Mouse (Mus musculus): Measurements from ENCODE around the gene Epha2. TPM values are rescaled to one million over a fixed set of nuclear protein-coding genes. Genes with fewer than 3 reads are reported as not detected.
A peak's percentile ranks its signal among the peaks of the same experiment; 100 is the strongest.

Epha2 gene
- polyA plus RNA-seq, 1 experiment from 2014 or later, result 6.7 TPM

DNA sequence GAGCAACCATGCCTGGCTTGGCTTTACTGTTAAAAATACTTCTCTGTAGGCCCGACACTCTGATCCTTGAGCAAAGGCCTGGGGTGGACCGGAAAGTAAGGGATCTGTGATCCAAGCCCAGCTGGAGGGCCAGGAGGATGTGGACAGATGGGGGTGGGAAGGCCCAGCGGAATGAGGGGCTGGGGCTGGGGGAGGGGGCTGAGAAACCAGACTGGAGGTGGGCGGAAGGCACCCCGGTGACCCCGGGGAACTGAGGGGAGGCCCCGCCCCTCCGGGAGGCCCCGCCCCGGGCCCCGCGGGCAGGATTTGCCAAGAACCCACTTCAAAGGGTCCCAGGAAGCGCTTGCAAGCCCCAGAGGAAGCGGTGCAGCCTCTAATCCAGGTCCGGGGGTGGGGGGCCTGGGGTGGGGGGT, 5.3 kb upstream of the Epha2 start:
- H3K36me3 ChIP-seq, result no peaks in the 10 kb centered on the region
- no peak overlapping the region for H3K9ac ChIP-seq
- H3K27me3 ChIP-seq (replicated peaks), result peaks cover 6% of the 10 kb centered on the region; the same call in 1 of the 2 replicates
- WGBS, result 13% methylated on average over 12 of the region's 15 CpGs
- no peaks in the 10 kb centered on the region for H3K9me3 ChIP-seq
- H3K4me2 ChIP-seq (replicated peaks), result peak overlapping the region; percentile 24
- peaks cover 29% of the 10 kb centered on the region for H3K4me1 ChIP-seq (replicated peaks)
- H3K27ac ChIP-seq, result no peak overlapping the region
- no peak for ATAC-seq
- H3K4me3 ChIP-seq (replicated peaks), result no peak overlapping the region

DNA sequence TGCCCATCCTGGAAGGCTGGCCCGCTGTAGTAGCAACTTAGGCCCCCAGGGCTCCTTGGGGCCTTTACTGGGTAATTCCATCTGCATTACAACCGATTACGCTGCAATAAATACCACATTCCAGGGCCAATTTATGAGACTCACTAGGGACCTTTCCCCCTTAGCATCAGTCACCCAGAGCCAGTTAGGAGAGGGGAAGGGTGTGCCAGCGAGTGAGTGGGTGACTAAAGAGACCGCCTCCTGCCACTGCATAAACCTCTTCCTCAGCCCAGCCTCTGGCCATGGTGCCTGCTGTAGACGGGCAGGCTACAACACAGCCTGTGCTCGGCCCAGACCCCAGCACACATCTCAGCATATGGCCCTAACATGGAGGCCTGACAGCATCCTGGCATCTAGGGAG, 3.1 kb upstream of the Epha2 start:
- WGBS, result 40% methylated on average over 7 of the region's 7 CpGs
- H3K4me3 ChIP-seq (replicated peaks), result no peak overlapping the region

DNA sequence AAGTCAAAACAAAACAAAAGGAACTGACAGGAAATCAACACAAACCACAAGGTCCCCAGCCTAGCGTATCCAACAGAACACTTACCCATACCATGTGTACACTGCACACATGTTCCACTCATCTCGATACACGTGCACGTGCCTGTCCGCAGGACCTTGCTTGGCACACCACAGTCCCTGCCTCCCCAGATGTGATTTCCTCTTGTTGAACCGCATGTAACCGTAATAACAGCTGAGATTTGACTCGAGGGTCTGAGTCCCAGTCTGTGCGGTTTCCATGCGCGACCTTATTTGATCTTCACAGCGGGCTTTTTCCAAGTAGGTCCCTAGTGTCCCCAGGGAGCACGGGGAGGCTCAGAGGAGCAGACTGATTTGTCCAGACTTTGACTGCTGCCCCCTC, 1.7 kb upstream of the Epha2 start:
- Histone ChIP-seq H3K9me3 (no peaks in the 10 kb centered on the region), H3K9ac (no peak overlapping the region), H3K4me3 (replicated peaks) (no peak overlapping the region), H3K4me1 (replicated peaks) (peaks cover 44% of the 10 kb centered on the region), H3K27ac (no peak overlapping the region), H3K27me3 (replicated peaks) (no peaks in the 10 kb centered on the region), H3K36me3 (no peaks in the 10 kb centered on the region), H3K4me2 (replicated peaks) (no peak overlapping the region)
- no peak for ATAC-seq
- 72% methylated on average over 13 of the region's 13 CpGs for WGBS

More for the DNA sequence above, 3.1 kb upstream of the Epha2 start:
- ATAC-seq, result peak; percentile 48
- H3K9me3 ChIP-seq, result no peaks in the 10 kb centered on the region
- H3K9ac ChIP-seq, result no peak overlapping the region
- no peaks in the 10 kb centered on the region for H3K27me3 ChIP-seq (replicated peaks)
- H3K36me3 ChIP-seq, result no peaks in the 10 kb centered on the region
- H3K4me1 ChIP-seq (replicated peaks), result peaks cover 34% of the 10 kb centered on the region
- H3K27ac ChIP-seq, result no peak overlapping the region
- H3K4me2 ChIP-seq (replicated peaks), result peak overlapping the region; percentile 14; the same call in 1 of the 2 replicates

DNA sequence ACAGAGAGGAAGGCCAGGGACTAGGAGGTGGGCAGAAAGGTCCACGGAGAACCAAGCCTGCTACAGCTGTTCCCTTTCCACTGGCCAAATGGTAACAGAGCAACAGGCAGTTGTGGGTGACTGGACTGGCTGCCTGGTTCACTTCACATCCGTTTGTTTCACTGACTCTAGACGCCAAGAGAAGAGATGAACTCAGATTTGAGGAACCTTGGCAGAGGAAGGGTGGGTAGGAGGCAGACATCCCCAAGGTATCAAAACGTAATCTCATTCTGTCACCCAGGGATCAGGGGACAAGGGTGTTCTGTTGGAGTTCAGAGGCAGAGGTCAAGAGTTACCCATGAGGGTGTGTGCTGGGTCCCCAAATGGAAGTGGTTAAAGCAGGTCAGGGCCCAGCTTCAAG, 844 bp upstream of the Epha2 start:
- ATAC-seq, result no peak
- no peak overlapping the region for H3K4me2 ChIP-seq (replicated peaks)
- no peaks in the 10 kb centered on the region for H3K36me3 ChIP-seq
- H3K4me3 ChIP-seq (replicated peaks), result no peak overlapping the region
- no peak overlapping the region for H3K9ac ChIP-seq
- H3K4me1 ChIP-seq (replicated peaks), result peaks cover 45% of the 10 kb centered on the region
- no peaks in the 10 kb centered on the region for H3K27me3 ChIP-seq (replicated peaks)
- no peak overlapping the region for H3K27ac ChIP-seq
- H3K9me3 ChIP-seq, result no peaks in the 10 kb centered on the region
- WGBS, result 60% methylated on average over 4 of the region's 4 CpGs

DNA sequence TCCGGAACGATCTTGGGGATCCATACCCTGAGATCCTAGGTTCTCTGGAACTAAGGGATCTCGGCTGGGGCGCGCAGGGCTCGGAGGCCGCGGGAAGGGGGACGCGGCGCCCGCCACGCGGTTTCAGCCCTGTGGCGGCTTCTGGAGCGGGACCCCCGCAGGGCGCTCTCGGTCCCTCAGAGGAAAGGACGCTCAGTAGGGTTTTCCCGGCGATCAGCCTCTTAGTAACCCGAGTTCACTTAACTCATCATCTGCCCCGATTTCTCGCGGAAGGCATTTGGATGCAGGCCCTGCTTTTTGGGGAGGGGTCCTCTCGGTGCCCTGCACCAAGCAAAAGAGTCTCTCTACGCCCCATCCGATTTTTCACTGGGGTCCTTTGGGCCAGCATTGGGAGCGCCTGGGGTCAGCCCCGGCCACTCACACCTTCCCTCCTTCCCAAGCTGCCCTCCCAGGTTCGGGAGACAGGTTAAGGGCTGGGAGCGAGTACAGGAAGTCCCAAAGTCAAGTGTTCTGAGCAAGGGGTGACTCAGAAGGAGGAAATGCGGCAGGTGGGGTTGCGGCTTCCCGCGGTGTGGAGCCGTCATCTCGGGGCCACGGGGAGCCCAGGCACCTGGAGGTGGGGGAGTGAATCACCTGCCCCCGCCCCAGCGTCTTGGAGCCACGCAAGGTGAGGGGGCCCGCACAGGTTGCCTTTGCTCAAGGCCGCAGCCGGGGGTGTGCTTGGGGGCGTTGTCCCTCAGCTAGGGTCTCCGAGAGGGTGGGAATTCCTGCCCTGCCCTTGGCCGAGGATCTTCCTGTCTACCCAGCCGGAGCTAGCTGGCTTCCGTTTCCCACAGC, 769 bp downstream of the Epha2 start:
- H3K4me3 ChIP-seq (replicated peaks), result peak overlapping the region; percentile 78
- peaks cover 51% of the 10 kb centered on the region for H3K4me1 ChIP-seq (replicated peaks)
- peak; percentile 31 for ATAC-seq
- H3K9me3 ChIP-seq, result no peaks in the 10 kb centered on the region
- peak overlapping the region; percentile 78 for H3K27ac ChIP-seq
- H3K27me3 ChIP-seq (replicated peaks), result no peaks in the 10 kb centered on the region
- H3K9ac ChIP-seq, result peak overlapping the region; percentile 81
- H3K4me2 ChIP-seq (replicated peaks), result peak overlapping the region; percentile 83
- WGBS, result under 1% methylated on average over 51 of the region's 51 CpGs
- H3K36me3 ChIP-seq, result no peaks in the 10 kb centered on the region

DNA sequence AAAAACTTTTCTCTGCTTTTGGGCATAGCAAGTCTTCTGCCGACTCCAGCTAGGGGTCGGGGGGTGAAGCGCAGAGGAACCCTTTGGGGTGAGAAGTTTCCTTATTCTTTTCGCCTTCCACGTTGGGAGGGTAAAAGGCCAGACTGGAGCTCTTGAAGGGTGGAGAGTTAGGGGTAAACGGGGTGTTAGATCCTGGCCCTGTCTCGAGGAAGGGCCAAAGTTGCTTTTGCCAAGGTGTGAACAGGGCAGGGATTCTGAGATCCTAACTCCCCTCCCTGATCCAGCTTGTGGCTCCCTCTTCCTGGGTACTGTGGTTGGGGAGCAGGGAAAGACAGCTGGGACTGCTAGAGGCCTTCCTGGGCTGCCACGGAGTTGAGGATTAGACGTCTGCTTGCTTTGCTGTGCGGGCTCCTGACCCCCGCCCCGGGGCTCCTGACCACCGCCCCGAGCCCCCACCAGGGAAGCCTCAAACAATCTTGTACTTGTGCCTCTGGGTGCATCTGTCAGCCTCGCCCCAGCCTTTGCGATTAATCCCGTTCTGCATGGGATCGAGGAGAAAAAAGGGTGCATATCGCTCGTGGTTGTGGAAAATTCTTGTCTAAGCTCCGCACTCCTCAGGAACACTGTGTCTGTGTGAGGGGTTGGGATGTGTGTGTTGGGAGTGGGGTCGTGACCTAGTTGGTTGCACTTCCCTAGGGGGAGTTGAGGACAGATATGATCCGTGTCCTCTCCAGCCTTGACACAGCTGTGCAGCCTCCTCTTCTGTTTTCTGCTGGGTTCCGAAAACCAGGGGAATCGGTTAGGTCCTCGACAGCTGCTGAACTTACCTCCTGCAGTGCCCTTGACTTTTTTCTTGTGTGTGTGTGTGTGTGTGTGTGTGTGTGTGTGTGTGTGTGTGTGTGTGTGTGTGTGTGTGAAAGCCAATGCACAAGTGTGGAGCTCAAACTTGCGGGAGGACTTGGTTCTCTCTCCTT, 1.7 kb downstream of the Epha2 start:
- Histone ChIP-seq H3K9me3 (no peaks in the 10 kb centered on the region), H3K4me2 (replicated peaks) (peak overlapping the region; percentile 83), H3K4me1 (replicated peaks) (peaks cover 47% of the 10 kb centered on the region), H3K4me3 (replicated peaks) (peak overlapping the region; percentile 78), H3K9ac (peak overlapping the region; percentile 81), H3K27ac (peak overlapping the region; percentile 78; the same call in 1 of the 2 replicates), H3K36me3 (no peaks in the 10 kb centered on the region), H3K27me3 (replicated peaks) (no peaks in the 10 kb centered on the region)
- WGBS, result 17% methylated on average over 27 of the region's 27 CpGs
- ATAC-seq, result no peak

DNA sequence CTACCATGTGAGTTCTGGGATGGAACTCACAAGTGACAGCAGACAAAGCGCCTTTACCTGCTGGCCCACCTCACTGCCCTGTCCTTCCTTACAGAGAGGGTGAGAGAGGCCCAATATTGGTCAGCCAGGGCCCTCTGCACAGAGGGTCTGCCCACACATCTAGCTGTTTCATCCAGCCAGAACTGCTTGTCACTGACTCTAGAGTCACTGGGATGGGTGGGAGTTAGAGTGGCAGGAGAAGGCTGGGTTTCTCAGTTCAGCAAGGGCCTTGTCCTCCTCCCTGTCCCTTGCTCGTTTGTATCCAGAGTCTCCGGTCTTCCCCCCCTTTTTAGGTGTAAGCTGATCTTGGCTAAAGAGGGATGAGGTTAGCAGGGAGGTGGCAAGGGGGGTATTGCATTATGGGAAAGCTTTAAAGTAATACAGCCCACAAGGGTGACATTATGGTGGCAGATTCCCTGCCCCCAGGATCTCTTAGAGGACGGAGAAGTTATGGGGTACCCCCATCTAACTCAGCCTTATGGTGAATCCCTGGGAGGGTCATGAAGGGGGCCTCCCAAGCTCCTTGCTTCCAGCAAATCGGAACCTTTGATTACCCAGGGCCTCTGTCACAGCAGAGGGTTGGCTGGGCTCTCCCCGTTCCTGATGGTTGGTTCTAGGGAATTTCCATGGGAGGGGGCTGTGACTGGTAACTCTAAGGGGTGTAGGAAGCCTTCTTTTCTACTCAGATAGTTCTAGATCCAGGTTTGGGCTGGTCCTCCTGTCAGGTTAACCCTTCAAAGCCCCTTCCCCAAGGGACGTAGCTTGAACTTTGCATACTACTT, 2.6 kb downstream of the Epha2 start:
- H3K9me3 ChIP-seq, result no peaks in the 10 kb centered on the region
- H3K4me2 ChIP-seq (replicated peaks), result peak overlapping the region; percentile 83
- H3K36me3 ChIP-seq, result peaks cover 1% of the 10 kb centered on the region; the same call in 1 of the 2 replicates
- peak overlapping the region; percentile 28; the same call in 1 of the 2 replicates for H3K9ac ChIP-seq
- H3K27me3 ChIP-seq (replicated peaks), result no peaks in the 10 kb centered on the region
- 54% methylated on average over 7 of the region's 7 CpGs for WGBS
- H3K4me1 ChIP-seq (replicated peaks), result peaks cover 48% of the 10 kb centered on the region
- peak overlapping the region; percentile 78 for H3K4me3 ChIP-seq (replicated peaks)
- no peak for ATAC-seq
- no peak overlapping the region for H3K27ac ChIP-seq

DNA sequence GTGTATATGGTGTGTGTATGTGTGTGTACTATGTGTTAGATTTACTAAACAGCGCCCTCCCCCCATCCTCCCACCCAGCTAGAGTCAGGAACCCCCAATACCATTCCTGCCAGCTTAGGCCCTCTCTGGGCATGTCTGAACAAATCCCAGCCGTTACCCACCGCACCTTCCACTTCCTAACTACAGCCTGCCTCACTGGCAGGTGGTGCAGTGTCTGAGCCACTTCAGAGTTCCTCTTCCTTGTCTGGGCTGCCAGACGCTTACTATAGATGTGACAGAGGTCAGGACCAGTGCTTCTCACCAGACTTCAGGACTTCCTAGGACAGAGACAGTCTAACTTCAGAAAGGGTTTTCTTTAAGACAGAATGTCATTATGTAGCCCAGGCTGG, 3.2 kb downstream of the Epha2 start:
- Histone ChIP-seq H3K4me2 (replicated peaks) (peak overlapping the region; percentile 83), H3K27ac (no peak overlapping the region), H3K9me3 (no peaks in the 10 kb centered on the region), H3K27me3 (replicated peaks) (no peaks in the 10 kb centered on the region), H3K4me3 (replicated peaks) (peak overlapping the region; percentile 78; the same call in 1 of the 2 replicates), H3K36me3 (peaks cover 5% of the 10 kb centered on the region; the same call in 1 of the 2 replicates), H3K4me1 (replicated peaks) (peaks cover 53% of the 10 kb centered on the region), H3K9ac (no peak overlapping the region)
- ATAC-seq, result no peak
- 76% methylated on average over 4 of the region's 4 CpGs for WGBS

DNA sequence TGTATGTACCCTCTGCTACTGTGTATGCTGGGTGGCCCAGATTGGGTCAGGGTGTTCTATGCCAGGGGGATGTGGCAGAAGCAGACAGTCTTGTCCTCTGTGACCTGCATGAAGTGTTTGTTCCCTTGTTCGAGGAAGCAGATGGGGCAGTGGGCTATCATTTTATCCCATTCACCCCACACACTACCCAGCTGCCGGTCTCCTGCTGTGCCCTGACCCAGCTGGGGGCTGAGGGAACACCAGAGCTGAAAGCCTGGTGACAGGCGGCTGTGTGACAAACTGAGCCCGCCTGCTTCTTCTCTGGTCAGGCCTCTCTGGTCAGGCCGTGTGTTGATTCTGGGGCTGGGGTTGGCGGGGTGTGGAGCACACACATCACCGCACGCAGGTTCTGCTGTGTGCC, 5.0 kb downstream of the Epha2 start:
- no peak for ATAC-seq
- Histone ChIP-seq H3K4me3 (replicated peaks) (no peak overlapping the region), H3K27ac (no peak overlapping the region), H3K27me3 (replicated peaks) (no peaks in the 10 kb centered on the region), H3K4me1 (replicated peaks) (peaks cover 67% of the 10 kb centered on the region), H3K9ac (0 out of 2 replicates have a peak overlapping the region, but pooled peaks have one; percentile 1), H3K9me3 (no peaks in the 10 kb centered on the region), H3K4me2 (replicated peaks) (no peak overlapping the region), H3K36me3 (peaks cover 5% of the 10 kb centered on the region; the same call in 1 of the 2 replicates)
- WGBS, result 63% methylated on average over 8 of the region's 8 CpGs

DNA sequence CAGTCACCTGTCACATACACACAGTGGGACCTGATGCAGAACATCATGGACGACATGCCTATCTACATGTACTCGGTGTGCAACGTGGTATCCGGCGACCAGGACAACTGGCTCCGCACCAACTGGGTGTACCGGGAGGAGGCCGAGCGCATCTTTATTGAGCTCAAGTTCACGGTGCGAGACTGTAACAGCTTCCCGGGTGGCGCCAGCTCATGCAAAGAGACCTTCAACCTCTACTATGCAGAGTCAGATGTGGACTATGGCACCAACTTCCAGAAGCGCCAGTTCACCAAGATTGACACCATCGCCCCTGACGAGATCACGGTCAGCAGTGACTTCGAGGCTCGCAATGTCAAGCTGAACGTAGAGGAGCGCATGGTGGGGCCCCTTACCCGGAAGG, 7.3 kb downstream of the Epha2 start:
- Histone ChIP-seq H3K4me1 (replicated peaks) (peaks cover 71% of the 10 kb centered on the region), H3K4me3 (replicated peaks) (no peak overlapping the region), H3K9ac (no peak overlapping the region), H3K9me3 (no peaks in the 10 kb centered on the region), H3K36me3 (peaks cover 5% of the 10 kb centered on the region; the same call in 1 of the 2 replicates), H3K4me2 (replicated peaks) (no peak overlapping the region), H3K27ac (0 out of 2 replicates have a peak overlapping the region, but pooled peaks have one; percentile 24), H3K27me3 (replicated peaks) (no peaks in the 10 kb centered on the region)
- 84% methylated on average over 22 of the region's 22 CpGs for WGBS
- no peak for ATAC-seq

Measured in intestine, embryonic 15.5 days (tissue).